Mouse (Mus musculus): ENCODE measurements around the gene Pde4b.

GRCm38 (mm10) chr4:102510061-102510460 is 422.7 kb downstream of the Pde4b start:
- TF ChIP-seq POLR2A (IDR thresholded peaks at IDR 0.05; ENCODE audit: low read depth, low read length) = no peak
- no peak for TF ChIP-seq CTCF (IDR thresholded peaks at IDR 0.05; ENCODE audit: borderline replicate concordance, insufficient read depth, low read length)
